Mouse (Mus musculus) B cell, adult 2 months (primary cell): Measurements from ENCODE around the gene Mast4.
"Not testable (repeated sequence)": the region's sequence is repeated elsewhere in the genome, so short reads cannot be mapped to it uniquely, and the experiment has no call there.

Source experiments
- DNase-seq, 2 experiments: peaks; one replicate each; pipeline ENCODE4 v3.0.0; 2022

Mast4 gene

GRCm38 (mm10) chr13:103334392-103334686 lies at the start of gene Mast4:
Gene Mast4 (minus strand): TSS chr13:103334497.
- DNase-seq = no peak

GRCm38 (mm10) chr13:103374495-103374894 lies 40.2 kb upstream of the Mast4 start:
- DNase-seq = no peak

GRCm38 (mm10) chr13:103369194-103369593 lies 34.9 kb upstream of the Mast4 start:
- no peak for DNase-seq

- no peak for DNase-seq
Measured at GRCm38 (mm10) chr13:103363181-103363580, 28.9 kb upstream of the Mast4 start.

- not testable (repeated sequence) for DNase-seq
Measured at GRCm38 (mm10) chr13:103357415-103357814, 23.1 kb upstream of the Mast4 start.

GRCm38 (mm10) chr13:103356909-103357308 lies 22.6 kb upstream of the Mast4 start:
- DNase-seq = not testable (repeated sequence)

- no peak for DNase-seq
Measured at GRCm38 (mm10) chr13:103354737-103355136, 20.4 kb upstream of the Mast4 start.

GRCm38 (mm10) chr13:103344749-103345148 lies 10.5 kb upstream of the Mast4 start:
- no peak for DNase-seq

- DNase-seq = no peak
Measured at GRCm38 (mm10) chr13:103344006-103344720, 9.9 kb upstream of the Mast4 start.

GRCm38 (mm10) chr13:103341031-103341430 lies 6.7 kb upstream of the Mast4 start:
- DNase-seq = no peak

- no peak for DNase-seq
Measured at GRCm38 (mm10) chr13:103338616-103339015, 4.3 kb upstream of the Mast4 start.

- DNase-seq = no peak
Measured at GRCm38 (mm10) chr13:103336237-103336636, 1.9 kb upstream of the Mast4 start.

GRCm38 (mm10) chr13:103334723-103335458 lies 594 bp upstream of the Mast4 start:
- DNase-seq = no peak

GRCm38 (mm10) chr13:103333601-103334391 lies 501 bp downstream of the Mast4 start:
- no peak for DNase-seq

- DNase-seq = no peak
Measured at GRCm38 (mm10) chr13:103333153-103333552, 1.1 kb downstream of the Mast4 start.

GRCm38 (mm10) chr13:103332731-103333130 lies 1.6 kb downstream of the Mast4 start:
- DNase-seq = no peak

GRCm38 (mm10) chr13:103331096-103331495 lies 3.2 kb downstream of the Mast4 start:
- DNase-seq = no peak

- no peak for DNase-seq
Measured at GRCm38 (mm10) chr13:103328299-103328698, 6.0 kb downstream of the Mast4 start.

GRCm38 (mm10) chr13:103327843-103328242 lies 6.5 kb downstream of the Mast4 start:
- no peak for DNase-seq

GRCm38 (mm10) chr13:103326186-103326585 lies 8.1 kb downstream of the Mast4 start:
- no peak for DNase-seq

- DNase-seq = no peak
Measured at GRCm38 (mm10) chr13:103319881-103320280, 14.4 kb downstream of the Mast4 start.

- DNase-seq = no peak
Measured at GRCm38 (mm10) chr13:103319317-103319716, 15.0 kb downstream of the Mast4 start.

GRCm38 (mm10) chr13:103316777-103317367 lies 17.4 kb downstream of the Mast4 start:
- DNase-seq = no peak
